9 mouse cellular contexts compared by ENCODE assay signal in the genomic region with DNA sequence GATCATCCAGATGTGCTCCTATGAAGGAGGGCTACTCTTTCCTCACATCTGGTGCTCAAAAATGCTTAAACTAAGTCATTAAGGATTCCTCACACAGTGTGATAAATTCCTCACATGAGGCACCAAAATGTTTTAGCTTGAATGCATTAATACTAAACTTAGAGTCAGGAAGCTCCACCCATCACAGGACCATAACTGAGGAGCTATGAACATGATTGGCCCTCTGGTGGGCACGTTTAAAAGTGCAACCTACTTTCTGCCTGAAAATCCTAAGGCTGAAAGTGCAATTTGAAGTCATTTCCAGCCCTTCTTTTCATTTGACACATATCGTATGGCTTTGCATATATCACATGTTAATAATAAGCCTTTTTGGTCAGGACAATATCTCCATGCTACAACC.
A peak's percentile ranks its signal among the peaks of the same experiment; 100 is the strongest.
DNase-seq lines count a peak whose midpoint lies in the region; ATAC-seq lines count a peak whose summit lies in the region.
"Had no signal": no experiment of that assay in that cellular context is flagged by ENCODE, and none has a peak within 500 bp of the region (broad histone marks: within the 10 kb centered on the region; RNA-seq: fewer than 3 reads in every experiment).

No protein-coding gene starts in this region.

- peak; percentile 73 for DNase-seq in hindbrain, embryonic 14.5 days (ENCODE audit: low spot score)
- DNase-seq in A20 (ENCODE audit: low read depth, low spot score) (peak; percentile 61), ES-CJ7 (ENCODE audit: low read depth, low spot score) (peak; percentile 44)
- DNase-seq in embryo, embryonic 11 days = peak; percentile 56
- DNase-seq in layer of hippocampus, postnatal 14 days (ENCODE audit: low spot score in 2 of 2) = peak; percentile 7 to 18
- peak; percentile 72 for DNase-seq in retina, postnatal 1 day
- DNase-seq in urinary bladder, postnatal 4 days (ENCODE audit: low spot score in 2 of 2) = no peak

- H3K4me3 ChIP-seq in hindbrain, embryonic 14.5 days (replicated peaks; ENCODE audit: low read length) = no peak overlapping the region
- no peak overlapping the region for H3K4me3 ChIP-seq in hindbrain, embryonic 13.5 days
- H3K4me3 ChIP-seq: limb, embryonic 13.5 days had no signal

- H3K36me3 ChIP-seq in hindbrain, embryonic 14.5 days (replicated peaks; ENCODE audit: control insufficient read depth, insufficient read depth) = no peaks in the 10 kb centered on the region
- no peaks in the 10 kb centered on the region for H3K36me3 ChIP-seq in hindbrain, embryonic 13.5 days
- H3K36me3 ChIP-seq: limb, embryonic 13.5 days had no signal

- H3K27me3 ChIP-seq in hindbrain, embryonic 14.5 days (ENCODE audit: control insufficient read depth, insufficient read depth, low read length) = no peaks in the 10 kb centered on the region
- no peaks in the 10 kb centered on the region for H3K27me3 ChIP-seq in hindbrain, embryonic 13.5 days
- H3K27me3 ChIP-seq: limb, embryonic 13.5 days had no signal

- no peaks in the 10 kb centered on the region for H3K9me3 ChIP-seq in hindbrain, embryonic 14.5 days (ENCODE audit: control insufficient read depth, low read length)
- H3K9me3 ChIP-seq in hindbrain, embryonic 13.5 days = no peaks in the 10 kb centered on the region
- H3K9me3 ChIP-seq: limb, embryonic 13.5 days had no signal

- no peak overlapping the region for H3K27ac ChIP-seq in hindbrain, embryonic 14.5 days
- H3K27ac ChIP-seq in hindbrain, embryonic 13.5 days = no peak overlapping the region
- H3K27ac ChIP-seq: limb, embryonic 13.5 days had no signal

- no peak overlapping the region for H3K9ac ChIP-seq in hindbrain, embryonic 14.5 days
- no peak overlapping the region for H3K9ac ChIP-seq in hindbrain, embryonic 13.5 days
- H3K9ac ChIP-seq: limb, embryonic 13.5 days had no signal

- H3K4me1 ChIP-seq in hindbrain, embryonic 14.5 days (replicated peaks; ENCODE audit: control insufficient read depth, insufficient read depth, low read length) = no peaks in the 10 kb centered on the region
- H3K4me1 ChIP-seq in hindbrain, embryonic 13.5 days (replicated peaks) = no peaks in the 10 kb centered on the region
- H3K4me1 ChIP-seq: limb, embryonic 13.5 days had no signal

- WGBS in hindbrain, embryonic 14.5 days = 40% methylated on average over 2 of the region's 2 CpGs
- 39% methylated on average over 2 of the region's 2 CpGs for WGBS in hindbrain, embryonic 13.5 days

- ATAC-seq in hindbrain, embryonic 14.5 days (ENCODE audit: low FRiP score) = no peak
- no peak for ATAC-seq in hindbrain, embryonic 13.5 days (ENCODE audit: low FRiP score)

- no peak overlapping the region for H3K4me2 ChIP-seq in hindbrain, embryonic 14.5 days (replicated peaks)
- no peak overlapping the region for H3K4me2 ChIP-seq in hindbrain, embryonic 13.5 days
- H3K4me2 ChIP-seq: limb, embryonic 13.5 days had no signal

Comparison
In these comparisons a context has a peak if more than half of its experiments do, and no peak if none do; other contexts are left out.
1. DNase-seq: peak in hindbrain, embryonic 14.5 days (single experiment), A20 (single experiment), ES-CJ7 (single experiment), embryo, embryonic 11 days (single experiment), layer of hippocampus, postnatal 14 days (2 of 2) and retina, postnatal 1 day (single experiment); none in urinary bladder, postnatal 4 days (0 of 2).